Mouse (Mus musculus): ENCODE data around the gene Ccl6. TPM values are rescaled to one million over a fixed set of nuclear protein-coding genes. Genes with fewer than 3 reads are reported as not detected.

Gene Ccl6
- polyA plus RNA-seq, 1 experiment from 2014 or later: 2.4 TPM

GRCm38 (mm10) chr11:83593453-83593852 is 566 bp upstream of the Ccl6 start:
- Histone ChIP-seq H3K9ac (replicated peaks) (no peak overlapping the region), H3K36me3 (no peaks in the 10 kb centered on the region), H3K4me3 (no peak overlapping the region), H3K9me3 (no peaks in the 10 kb centered on the region), H3K27me3 (no peaks in the 10 kb centered on the region), H3K4me2 (replicated peaks) (no peak overlapping the region), H3K27ac (replicated peaks) (no peak overlapping the region), H3K4me1 (no peaks in the 10 kb centered on the region)
- WGBS: 89% methylated on average over 5 of the region's 5 CpGs
- ATAC-seq (replicated peaks): no peak

- Histone ChIP-seq H3K27me3 (no peaks in the 10 kb centered on the region), H3K4me1 (no peaks in the 10 kb centered on the region), H3K4me3 (no peak overlapping the region), H3K36me3 (no peaks in the 10 kb centered on the region), H3K4me2 (replicated peaks) (no peak overlapping the region), H3K27ac (replicated peaks) (no peak overlapping the region), H3K9ac (replicated peaks) (no peak overlapping the region), H3K9me3 (no peaks in the 10 kb centered on the region)
- ATAC-seq (replicated peaks): no peak
- WGBS: 83% methylated on average over 2 of the region's 2 CpGs
Observed at GRCm38 (mm10) chr11:83584232-83584631, 8.7 kb downstream of the Ccl6 start.

- H3K4me3 ChIP-seq: no peak overlapping the region
- no peaks in the 10 kb centered on the region for H3K27me3 ChIP-seq
- no peaks in the 10 kb centered on the region for H3K4me1 ChIP-seq
- no peak overlapping the region for H3K27ac ChIP-seq (replicated peaks)
- no peak for ATAC-seq (replicated peaks)
- no peaks in the 10 kb centered on the region for H3K9me3 ChIP-seq
- H3K4me2 ChIP-seq (replicated peaks): no peak overlapping the region
- no peak overlapping the region for H3K9ac ChIP-seq (replicated peaks)
- no peaks in the 10 kb centered on the region for H3K36me3 ChIP-seq
Observed at GRCm38 (mm10) chr11:83583450-83583754, 9.5 kb downstream of the Ccl6 start.

GRCm38 (mm10) chr11:83582626-83583449 is 10.0 kb downstream of the Ccl6 start:
- H3K9ac ChIP-seq (replicated peaks): no peak overlapping the region
- H3K9me3 ChIP-seq: no peaks in the 10 kb centered on the region
- ATAC-seq (replicated peaks): no peak
- 87% methylated on average over 4 of the region's 4 CpGs for WGBS
- H3K4me3 ChIP-seq: no peak overlapping the region
- H3K27me3 ChIP-seq: no peaks in the 10 kb centered on the region
- no peaks in the 10 kb centered on the region for H3K4me1 ChIP-seq
- H3K27ac ChIP-seq (replicated peaks): no peak overlapping the region
- H3K36me3 ChIP-seq: no peaks in the 10 kb centered on the region
- H3K4me2 ChIP-seq (replicated peaks): no peak overlapping the region

GRCm38 (mm10) chr11:83581626-83582610 is 11.0 kb downstream of the Ccl6 start:
- no peaks in the 10 kb centered on the region for H3K36me3 ChIP-seq
- no peak overlapping the region for H3K9ac ChIP-seq (replicated peaks)
- WGBS: 78% methylated on average over 4 of the region's 4 CpGs
- H3K27ac ChIP-seq (replicated peaks): no peak overlapping the region
- no peaks in the 10 kb centered on the region for H3K27me3 ChIP-seq
- H3K4me3 ChIP-seq: no peak overlapping the region
- no peaks in the 10 kb centered on the region for H3K9me3 ChIP-seq
- ATAC-seq (replicated peaks): no peak
- H3K4me1 ChIP-seq: no peaks in the 10 kb centered on the region
- H3K4me2 ChIP-seq (replicated peaks): no peak overlapping the region

- Histone ChIP-seq H3K4me2 (replicated peaks) (no peak overlapping the region), H3K9me3 (no peaks in the 10 kb centered on the region), H3K4me3 (no peak overlapping the region), H3K27ac (replicated peaks) (no peak overlapping the region), H3K9ac (replicated peaks) (no peak overlapping the region), H3K4me1 (no peaks in the 10 kb centered on the region), H3K36me3 (no peaks in the 10 kb centered on the region), H3K27me3 (no peaks in the 10 kb centered on the region)
- ATAC-seq (replicated peaks): no peak
- 70% methylated on average over 1 of the region's 1 CpGs for WGBS
Observed at GRCm38 (mm10) chr11:83580699-83581232, 12.1 kb downstream of the Ccl6 start.

- Histone ChIP-seq H3K36me3 (no peaks in the 10 kb centered on the region), H3K27ac (replicated peaks) (no peak overlapping the region), H3K4me2 (replicated peaks) (no peak overlapping the region), H3K9me3 (no peaks in the 10 kb centered on the region), H3K27me3 (no peaks in the 10 kb centered on the region), H3K4me1 (no peaks in the 10 kb centered on the region), H3K9ac (replicated peaks) (no peak overlapping the region), H3K4me3 (no peak overlapping the region)
- ATAC-seq (replicated peaks): no peak
- WGBS: 82% methylated on average over 3 of the region's 3 CpGs
Observed at GRCm38 (mm10) chr11:83578999-83579398, 13.9 kb downstream of the Ccl6 start.

- Histone ChIP-seq H3K4me2 (replicated peaks) (no peak within 1 kb of the TSS), H3K9ac (replicated peaks) (no peak within 1 kb of the TSS), H3K4me1 (no peaks in the 10 kb centered on the region), H3K27ac (replicated peaks) (no peak within 1 kb of the TSS), H3K9me3 (no peaks in the 10 kb centered on the region), H3K27me3 (no peaks in the 10 kb centered on the region), H3K4me3 (no peak within 1 kb of the TSS), H3K36me3 (no peaks in the 10 kb centered on the region)
- 56% methylated on average over 2 of the region's 2 CpGs for WGBS
- no peak for ATAC-seq (replicated peaks)
Observed at GRCm38 (mm10) chr11:83578186-83578760, 14.6 kb downstream of the Ccl6 start, which contains the start of gene Ccl9. Gene Ccl9 (minus strand): TSS chr11:83578636.

- Histone ChIP-seq H3K4me3 (no peak overlapping the region), H3K27ac (replicated peaks) (no peak overlapping the region), H3K4me1 (no peaks in the 10 kb centered on the region), H3K9ac (replicated peaks) (no peak overlapping the region), H3K27me3 (no peaks in the 10 kb centered on the region), H3K9me3 (no peaks in the 10 kb centered on the region), H3K4me2 (replicated peaks) (no peak overlapping the region), H3K36me3 (no peaks in the 10 kb centered on the region)
- WGBS: 87% methylated on average over 4 of the region's 4 CpGs
- ATAC-seq (replicated peaks): no peak
Observed at GRCm38 (mm10) chr11:83576927-83577555, 15.8 kb downstream of the Ccl6 start.

GRCm38 (mm10) chr11:83572834-83573233 is 20.1 kb downstream of the Ccl6 start:
- WGBS: 74% methylated on average over 9 of the region's 9 CpGs
- Histone ChIP-seq H3K36me3 (no peaks in the 10 kb centered on the region), H3K4me2 (replicated peaks) (no peak overlapping the region), H3K9ac (replicated peaks) (no peak overlapping the region), H3K27me3 (no peaks in the 10 kb centered on the region), H3K4me3 (no peak overlapping the region), H3K4me1 (no peaks in the 10 kb centered on the region), H3K27ac (replicated peaks) (no peak overlapping the region), H3K9me3 (no peaks in the 10 kb centered on the region)
- no peak for ATAC-seq (replicated peaks)

GRCm38 (mm10) chr11:83572223-83572622 is 20.7 kb downstream of the Ccl6 start:
- ATAC-seq (replicated peaks): no peak
- 91% methylated on average over 8 of the region's 8 CpGs for WGBS
- Histone ChIP-seq H3K27me3 (no peaks in the 10 kb centered on the region), H3K9ac (replicated peaks) (no peak overlapping the region), H3K4me1 (no peaks in the 10 kb centered on the region), H3K4me2 (replicated peaks) (no peak overlapping the region), H3K36me3 (no peaks in the 10 kb centered on the region), H3K9me3 (no peaks in the 10 kb centered on the region), H3K27ac (replicated peaks) (no peak overlapping the region), H3K4me3 (no peak overlapping the region)

All from forebrain, embryonic 15.5 days (tissue).